Mouse (Mus musculus) midbrain, embryonic 15.5 days (tissue): ENCODE results near the gene Zbtb7b. TPM values are rescaled to one million over a fixed set of nuclear protein-coding genes. Genes with fewer than 3 reads are reported as not detected.

Experiments
- ATAC-seq: fragments of 200-750 bp; cut with Nextera tagmentation; replicated peaks from 2 replicates; pipeline ENCODE4 v1.8.0; 2017; ENCODE audit warnings: moderate TSS enrichment
- H3K27ac ChIP-seq: fragments of 300-500 bp; sonication (generic); 2 replicates; pipeline ENCODE4 v1.5.1; 2015; ENCODE audit warnings: mild to moderate bottlenecking, inconsistent platforms
- H3K27me3 ChIP-seq: fragments of 300-500 bp; sonication (generic); replicated peaks from 2 replicates; pipeline ENCODE4 v1.6.1; 2015; ENCODE audit warnings: inconsistent platforms
- H3K36me3 ChIP-seq: fragments of 300-500 bp; sonication (generic); replicated peaks from 2 replicates; pipeline ENCODE4 v1.6.1; 2015; ENCODE audit warnings: inconsistent platforms
- H3K4me1 ChIP-seq: fragments of 300-500 bp; sonication (generic); 2 replicates; pipeline ENCODE4 v1.6.1; 2015; ENCODE audit warnings: inconsistent platforms
- H3K4me2 ChIP-seq: fragments of 300-500 bp; sonication (generic); 2 replicates; pipeline ENCODE4 v1.6.1; 2015; ENCODE audit warnings: inconsistent platforms, mild to moderate bottlenecking, moderate library complexity
- H3K4me3 ChIP-seq: fragments of 300-500 bp; sonication (generic); 2 replicates; pipeline ENCODE4 v1.5.1; 2015; ENCODE audit warnings: mild to moderate bottlenecking, inconsistent platforms
- H3K9ac ChIP-seq: fragments of 300-500 bp; sonication (generic); 2 replicates; pipeline ENCODE4 v1.6.1; 2015; ENCODE audit warnings: mild to moderate bottlenecking, inconsistent platforms
- H3K9me3 ChIP-seq: fragments of 300-500 bp; sonication (generic); 2 replicates; pipeline ENCODE4 v1.6.1; 2016; ENCODE audit warnings: inconsistent platforms
- WGBS: fragments of 180-500 bp; shearing (Covaris S2); methylation state at CpG from one replicate; pipeline ENCODE4 v1.1.7; 2015; ENCODE audit warnings: mixed read lengths; 5-methylcytosine and 5-hydroxymethylcytosine counted together
- polyA plus RNA-seq: library from polyadenylated mRNA; unstranded; fragments of >200 nt; fragmentation: Nextera tagmentation; extraction: Ambion mirVana; gene quantifications from 2 replicates; pipeline ENCODE4 v1.2.1, GENCODE M21; 2015

Zbtb7b gene
- polyA plus RNA-seq, 1 experiment from 2014 or later, result 0.59 TPM

GRCm38 (mm10) chr3:89425141-89425525 lies 30.6 kb upstream of the Zbtb7b start:
- WGBS, result 94% methylated on average over 5 of the region's 5 CpGs
- Histone ChIP-seq H3K4me2 (no peak overlapping the region), H3K27me3 (no peaks in the 10 kb centered on the region), H3K36me3 (no peaks in the 10 kb centered on the region), H3K4me1 (peaks cover 11% of the 10 kb centered on the region), H3K9ac (no peak overlapping the region), H3K9me3 (no peaks in the 10 kb centered on the region), H3K27ac (no peak overlapping the region), H3K4me3 (no peak overlapping the region)
- ATAC-seq, result no peak

DNA sequence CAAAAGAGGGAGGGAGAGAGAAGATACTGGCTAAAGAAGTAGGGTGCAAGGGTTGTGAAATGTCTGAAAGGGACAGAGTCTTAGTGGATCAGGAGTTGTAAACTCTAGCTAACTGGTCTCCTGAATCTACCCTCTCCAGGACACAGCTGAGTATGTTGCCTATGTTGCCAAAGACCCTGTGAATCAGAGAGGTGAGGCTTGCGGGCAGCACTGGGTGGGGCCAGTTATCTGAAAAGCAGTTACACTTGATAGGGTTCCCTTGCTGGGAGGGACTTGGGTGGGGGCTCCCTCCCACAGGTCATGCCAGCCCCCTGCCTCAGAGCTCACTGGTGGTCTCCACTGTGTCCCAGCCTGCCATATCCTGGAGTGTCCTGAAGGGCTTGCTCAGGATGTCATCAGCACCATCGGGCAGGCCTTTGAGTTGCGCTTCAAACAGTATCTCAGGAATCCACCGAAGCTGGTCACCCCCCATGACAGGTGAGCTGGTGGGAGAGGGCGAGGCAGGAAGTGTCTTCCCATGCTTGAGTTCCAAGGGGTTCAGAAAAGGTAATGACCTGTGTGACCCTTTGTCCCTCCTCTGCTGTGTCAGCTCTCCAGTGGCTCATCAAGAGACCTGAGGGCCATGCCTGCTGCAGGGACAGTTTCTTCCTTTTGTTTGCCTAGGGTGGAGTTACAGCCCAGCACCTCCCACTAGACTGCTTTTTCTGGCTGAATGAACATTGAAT lies 30.0 kb upstream of the Zbtb7b start:
- WGBS, result 93% methylated on average over 5 of the region's 5 CpGs
- Histone ChIP-seq H3K36me3 (no peaks in the 10 kb centered on the region), H3K4me2 (no peak overlapping the region), H3K9ac (no peak overlapping the region), H3K9me3 (no peaks in the 10 kb centered on the region), H3K27me3 (no peaks in the 10 kb centered on the region), H3K4me3 (no peak overlapping the region), H3K4me1 (peaks cover 16% of the 10 kb centered on the region), H3K27ac (no peak overlapping the region)
- ATAC-seq, result no peak

DNA sequence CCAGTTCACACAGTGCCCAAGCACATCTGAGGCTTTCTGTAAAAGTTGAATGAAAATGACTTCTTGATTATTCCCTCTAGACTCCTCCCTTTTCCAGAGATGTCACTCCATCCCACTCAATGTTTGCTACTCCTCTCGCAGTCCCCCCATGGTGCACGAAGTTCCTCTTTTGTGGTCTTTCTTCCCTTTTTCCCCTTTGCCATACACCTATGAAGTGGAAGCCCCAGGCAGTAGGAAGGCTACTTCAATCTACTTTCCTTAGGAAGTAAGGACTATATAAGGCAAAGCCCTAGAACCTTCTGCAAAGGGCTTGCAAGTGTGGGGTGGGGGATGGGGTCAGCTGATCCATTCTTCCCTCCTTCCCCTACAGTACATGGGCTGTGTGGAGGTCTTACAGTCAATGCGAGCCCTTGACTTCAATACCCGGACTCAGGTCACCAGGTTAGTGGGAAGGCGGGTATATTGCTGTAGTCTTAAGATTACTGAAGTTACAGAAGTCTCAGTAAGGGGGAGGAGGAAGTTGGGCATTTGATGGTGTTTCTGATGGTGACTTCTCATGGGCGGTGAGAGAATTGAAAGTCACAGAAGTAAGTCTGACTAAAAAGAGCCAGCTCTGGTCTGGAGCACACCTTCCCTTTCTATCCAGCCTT lies 28.1 kb upstream of the Zbtb7b start:
- Histone ChIP-seq H3K4me3 (no peak overlapping the region), H3K36me3 (no peaks in the 10 kb centered on the region), H3K4me1 (peaks cover 25% of the 10 kb centered on the region), H3K4me2 (no peak overlapping the region; the same call in 1 of the 2 replicates), H3K9me3 (no peaks in the 10 kb centered on the region), H3K9ac (no peak overlapping the region), H3K27me3 (no peaks in the 10 kb centered on the region), H3K27ac (no peak overlapping the region)
- no peak for ATAC-seq
- WGBS, result 67% methylated on average over 6 of the region's 6 CpGs

GRCm38 (mm10) chr3:89421810-89422473 lies 27.4 kb upstream of the Zbtb7b start:
- Histone ChIP-seq H3K4me2 (peak overlapping the region; percentile 49), H3K27me3 (no peaks in the 10 kb centered on the region), H3K9ac (peak overlapping the region; percentile 39; the same call in 1 of the 2 replicates), H3K9me3 (no peaks in the 10 kb centered on the region), H3K4me3 (peak overlapping the region; percentile 30), H3K4me1 (peaks cover 33% of the 10 kb centered on the region), H3K27ac (no peak overlapping the region), H3K36me3 (no peaks in the 10 kb centered on the region)
- 10% methylated on average over 22 of the region's 22 CpGs for WGBS
- no peak for ATAC-seq

GRCm38 (mm10) chr3:89421002-89421774 lies 26.6 kb upstream of the Zbtb7b start:
- Histone ChIP-seq H3K9ac (peak overlapping the region; percentile 39; the same call in 1 of the 2 replicates), H3K36me3 (no peaks in the 10 kb centered on the region), H3K4me2 (peak overlapping the region; percentile 49), H3K4me1 (peaks cover 37% of the 10 kb centered on the region), H3K27ac (peak overlapping the region; percentile 39), H3K4me3 (peak overlapping the region; percentile 30), H3K27me3 (no peaks in the 10 kb centered on the region), H3K9me3 (no peaks in the 10 kb centered on the region)
- ATAC-seq, result 0 out of 2 replicates have a peak, but pooled peaks have one; percentile 32
- WGBS, result 5% methylated on average over 11 of the region's 11 CpGs

- Histone ChIP-seq H3K27ac (peak overlapping the region; percentile 39; the same call in 1 of the 2 replicates), H3K4me2 (no peak overlapping the region; the same call in 1 of the 2 replicates), H3K4me3 (no peak overlapping the region), H3K9me3 (no peaks in the 10 kb centered on the region), H3K36me3 (no peaks in the 10 kb centered on the region), H3K27me3 (no peaks in the 10 kb centered on the region), H3K4me1 (peaks cover 37% of the 10 kb centered on the region), H3K9ac (no peak overlapping the region)
- 60% methylated on average over 2 of the region's 2 CpGs for WGBS
- ATAC-seq, result no peak
Measured at GRCm38 (mm10) chr3:89420421-89420820, 25.8 kb upstream of the Zbtb7b start.

GRCm38 (mm10) chr3:89419981-89420380 lies 25.4 kb upstream of the Zbtb7b start:
- WGBS, result 43% methylated on average over 3 of the region's 3 CpGs

DNA sequence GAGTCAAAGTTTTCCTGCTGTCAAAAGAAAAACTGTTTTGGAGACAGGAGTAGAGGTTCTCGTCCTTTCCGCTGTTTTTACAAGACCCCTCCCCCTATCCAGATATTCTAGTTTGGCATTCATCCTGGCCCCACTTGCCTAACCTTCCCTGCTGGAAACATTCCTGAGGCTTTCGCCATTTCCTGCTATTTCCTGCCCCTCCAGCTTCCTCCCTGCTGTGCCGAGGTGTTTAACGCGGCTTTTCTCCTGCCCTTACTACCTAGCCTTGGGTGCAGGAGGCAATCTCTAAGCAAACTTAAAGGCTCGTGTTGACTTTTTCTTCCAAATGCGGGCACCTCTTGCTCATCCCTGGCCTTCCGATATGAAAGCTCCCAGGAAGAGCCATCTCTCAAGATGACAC lies 25.0 kb upstream of the Zbtb7b start:
- ATAC-seq, result no peak
- H3K9ac ChIP-seq, result peak overlapping the region; percentile 65
- peaks cover 37% of the 10 kb centered on the region for H3K4me1 ChIP-seq
- H3K9me3 ChIP-seq, result no peaks in the 10 kb centered on the region
- peak overlapping the region; percentile 60 for H3K4me3 ChIP-seq
- H3K27ac ChIP-seq, result peak overlapping the region; percentile 83
- no peaks in the 10 kb centered on the region for H3K27me3 ChIP-seq
- peak overlapping the region; percentile 98 for H3K4me2 ChIP-seq
- peaks cover 7% of the 10 kb centered on the region for H3K36me3 ChIP-seq
- 3% methylated on average over 9 of the region's 9 CpGs for WGBS

More at GRCm38 (mm10) chr3:89419981-89420380, 25.4 kb upstream of the Zbtb7b start:
- Histone ChIP-seq H3K4me1 (peaks cover 37% of the 10 kb centered on the region), H3K27ac (0 out of 2 replicates have a peak overlapping the region, but pooled peaks have one; percentile 36), H3K9me3 (no peaks in the 10 kb centered on the region), H3K9ac (peak overlapping the region; percentile 65; the same call in 1 of the 2 replicates), H3K4me3 (peak overlapping the region; percentile 60), H3K36me3 (peaks cover 2% of the 10 kb centered on the region), H3K27me3 (no peaks in the 10 kb centered on the region), H3K4me2 (peak overlapping the region; percentile 98)
- ATAC-seq, result no peak

DNA sequence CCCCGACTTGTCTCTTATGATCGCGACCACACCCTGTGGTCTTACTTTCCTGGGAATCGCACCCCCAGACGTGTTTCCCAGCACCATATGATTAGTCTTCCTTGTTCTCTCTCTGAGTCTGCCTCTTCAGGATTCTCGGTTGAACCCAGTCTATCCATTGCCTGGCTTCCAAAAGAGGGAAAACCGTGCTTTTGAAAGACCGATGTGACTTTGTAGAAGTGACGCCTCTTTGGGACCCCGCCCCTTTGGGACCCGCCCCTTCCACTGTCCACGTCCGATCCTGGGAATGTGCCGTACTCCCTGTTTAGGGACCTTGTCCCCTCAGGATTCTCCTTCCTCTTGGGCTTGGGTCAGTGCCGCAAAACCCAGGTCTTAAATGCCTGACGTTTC lies 24.3 kb upstream of the Zbtb7b start:
- Histone ChIP-seq H3K27me3 (no peaks in the 10 kb centered on the region), H3K4me1 (peaks cover 37% of the 10 kb centered on the region), H3K9me3 (no peaks in the 10 kb centered on the region), H3K9ac (peak overlapping the region; percentile 65), H3K4me3 (peak overlapping the region; percentile 60), H3K4me2 (peak overlapping the region; percentile 98), H3K36me3 (peaks cover 10% of the 10 kb centered on the region), H3K27ac (peak overlapping the region; percentile 83)
- 0% methylated on average over 16 of the region's 16 CpGs for WGBS
- peak; percentile 15 for ATAC-seq

DNA sequence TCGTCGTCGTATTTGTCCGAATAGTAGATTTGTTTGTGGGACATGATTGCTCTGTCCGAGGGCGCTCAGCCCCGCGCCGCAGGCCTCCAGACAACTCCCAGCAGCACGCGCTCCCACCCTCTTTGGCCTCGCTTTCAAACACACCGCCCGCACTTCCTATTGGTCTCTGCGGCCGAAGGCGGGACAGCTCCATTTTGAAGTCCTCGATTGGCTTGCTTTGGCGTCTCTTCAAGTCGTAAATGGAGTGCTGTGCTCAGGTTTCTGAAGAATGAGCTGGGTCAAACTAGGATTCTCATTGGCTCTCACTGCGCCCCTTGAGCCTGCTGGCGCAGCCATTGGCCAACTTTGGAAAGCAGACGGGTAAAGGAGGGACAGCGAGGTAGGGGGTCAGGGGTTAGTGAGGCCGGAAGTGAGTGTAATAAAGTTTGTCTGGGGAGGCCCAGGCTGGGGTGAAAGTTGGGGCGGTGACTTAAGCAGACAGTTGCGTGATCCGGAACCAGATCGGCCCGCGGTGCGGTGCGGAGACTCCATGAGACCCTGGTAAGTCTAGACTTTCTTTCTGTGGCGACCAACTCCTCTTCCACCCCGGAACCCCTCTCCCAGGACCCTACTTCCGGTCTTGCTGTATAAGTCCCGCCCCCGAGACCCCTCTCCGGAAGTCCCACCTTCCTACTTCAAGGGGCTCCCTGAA lies 23.7 kb upstream of the Zbtb7b start, which contains the start of the genes Cks1b and Shc1:
Cks1b (minus strand) TSS at position 214 of the 691 bp plus-strand sequence.
Shc1 (plus strand) TSS at position 274 of the 691 bp plus-strand sequence.
- Histone ChIP-seq H3K4me2 (peak within 1 kb of the TSS; percentile 98), H3K9me3 (no peaks in the 10 kb centered on the region), H3K36me3 (peaks cover 10% of the 10 kb centered on the region), H3K27ac (peak within 1 kb of the TSS; percentile 83), H3K9ac (peak within 1 kb of the TSS; percentile 65), H3K4me1 (peaks cover 37% of the 10 kb centered on the region), H3K27me3 (no peaks in the 10 kb centered on the region), H3K4me3 (peak within 1 kb of the TSS; percentile 60)
- peak; percentile 97 for ATAC-seq
- under 1% methylated on average over 39 of the region's 39 CpGs for WGBS

DNA sequence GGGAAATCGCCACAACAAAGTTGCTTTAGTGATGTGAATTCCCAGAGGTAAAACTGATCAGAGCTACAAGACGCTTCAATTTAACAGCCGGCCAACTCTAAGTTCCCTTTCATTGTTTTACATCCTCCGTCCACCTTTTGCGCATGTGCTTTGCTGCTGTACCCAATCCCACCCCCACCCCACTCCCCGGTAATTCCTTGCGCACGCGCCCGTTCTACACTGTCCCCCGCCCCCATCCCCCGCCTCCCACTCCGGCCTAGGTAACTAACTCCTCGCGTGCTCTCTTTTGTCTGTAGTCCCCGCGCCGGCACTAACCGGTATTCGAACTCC lies 23.2 kb upstream of the Zbtb7b start:
- peak overlapping the region; percentile 37 for H3K9ac ChIP-seq
- H3K4me3 ChIP-seq, result peak overlapping the region; percentile 60
- peaks cover 10% of the 10 kb centered on the region for H3K36me3 ChIP-seq
- no peaks in the 10 kb centered on the region for H3K27me3 ChIP-seq
- peak overlapping the region; percentile 83 for H3K27ac ChIP-seq
- peak overlapping the region; percentile 98 for H3K4me2 ChIP-seq
- no peaks in the 10 kb centered on the region for H3K9me3 ChIP-seq
- peaks cover 37% of the 10 kb centered on the region for H3K4me1 ChIP-seq
- peak; percentile 57 for ATAC-seq
- WGBS, result under 1% methylated on average over 20 of the region's 20 CpGs
